Mouse (Mus musculus) forebrain, embryonic 11.5 days (tissue): Measurements from ENCODE around the gene Mia2. TPM values are rescaled to one million over a fixed set of nuclear protein-coding genes. Genes with fewer than 3 reads are reported as not detected.
A peak's percentile ranks its signal among the peaks of the same experiment; 100 is the strongest.
"Not testable (repeated sequence)": the region's sequence is repeated elsewhere in the genome, so short reads cannot be mapped to it uniquely, and the experiment has no call there.

Source experiments
- ATAC-seq: fragments of 200-750 bp; cut with Nextera tagmentation; replicated peaks from 2 replicates; pipeline ENCODE4 v1.8.0; 2017; ENCODE audit warnings: moderate TSS enrichment; ENCODE audit not compliant: low FRiP score
- DNase-seq: peaks from one replicate; pipeline ENCODE4 v3.0.0-alpha.2; 2017; ENCODE audit warnings: low spot score
- H3K27ac ChIP-seq: fragments of 300-500 bp; sonication (generic); 2 replicates; pipeline ENCODE4 v1.5.1; 2014; ENCODE audit warnings: low read depth, low read length
- H3K27me3 ChIP-seq: fragments of 300-500 bp; sonication (generic); 2 replicates; pipeline ENCODE4 v1.6.1; 2014; ENCODE audit warnings: mild to moderate bottlenecking, low read length, mixed read lengths; ENCODE audit not compliant: control insufficient read depth, insufficient read depth
- H3K36me3 ChIP-seq: fragments of 300-500 bp; sonication (generic); 2 replicates; pipeline ENCODE4 v1.6.1; 2014; ENCODE audit warnings: mild to moderate bottlenecking, low read length, moderate library complexity, mixed read lengths; ENCODE audit not compliant: control insufficient read depth, insufficient read depth
- H3K4me1 ChIP-seq: fragments of 300-500 bp; sonication (generic); replicated peaks from 2 replicates; pipeline ENCODE4 v1.6.1; 2014; ENCODE audit warnings: low read length, mixed read lengths; ENCODE audit not compliant: control insufficient read depth, insufficient read depth
- H3K4me2 ChIP-seq: fragments of 300-500 bp; sonication (generic); 2 replicates; pipeline ENCODE4 v1.6.1; 2014; ENCODE audit warnings: low read depth, mild to moderate bottlenecking, low read length, moderate library complexity, mixed read lengths; ENCODE audit not compliant: severe bottlenecking
- H3K4me3 ChIP-seq: fragments of 300-500 bp; sonication (generic); 2 replicates; pipeline ENCODE4 v1.5.1; 2014; ENCODE audit warnings: low read depth, low read length
- H3K9ac ChIP-seq: fragments of 300-500 bp; sonication (generic); 2 replicates; pipeline ENCODE4 v1.6.1; 2014; ENCODE audit warnings: low read length
- H3K9me3 ChIP-seq: fragments of 300-500 bp; sonication (generic); 2 replicates; pipeline ENCODE4 v1.6.1; 2016; ENCODE audit warnings: low read length, mixed read lengths; ENCODE audit not compliant: control insufficient read depth
- WGBS: fragments of 180-500 bp; shearing (Covaris S2); extraction: QIAGEN DNeasy Blood & Tissue Kit; methylation state at CpG from one replicate; pipeline ENCODE4 v1.1.7; 2014; 5-methylcytosine and 5-hydroxymethylcytosine counted together
- polyA plus RNA-seq: library from polyadenylated mRNA; unstranded; fragments of >200 nt; fragmentation: Nextera tagmentation; extraction: Ambion mirVana; gene quantifications from 2 replicates; pipeline ENCODE4 v1.2.1, GENCODE M21; 2014

Mia2 gene
- polyA plus RNA-seq, 1 experiment from 2014 or later, result 55.2 TPM

GRCm38 (mm10) chr12:59216176-59216575 lies 120.6 kb downstream of the Mia2 start:
- DNase-seq, result no peak
- no peak overlapping the region for H3K9ac ChIP-seq
- H3K27me3 ChIP-seq, result no peaks in the 10 kb centered on the region
- no peaks in the 10 kb centered on the region for H3K9me3 ChIP-seq
- no peak overlapping the region for H3K4me3 ChIP-seq
- no peak overlapping the region for H3K4me2 ChIP-seq
- 91% methylated on average over 4 of the region's 4 CpGs for WGBS
- H3K27ac ChIP-seq, result no peak overlapping the region
- 0 out of 2 replicates have a peak, but pooled peaks cover 2% of the 10 kb centered on the region for H3K4me1 ChIP-seq
- no peaks in the 10 kb centered on the region; the same call in 1 of the 2 replicates for H3K36me3 ChIP-seq
- ATAC-seq, result no peak

DNA sequence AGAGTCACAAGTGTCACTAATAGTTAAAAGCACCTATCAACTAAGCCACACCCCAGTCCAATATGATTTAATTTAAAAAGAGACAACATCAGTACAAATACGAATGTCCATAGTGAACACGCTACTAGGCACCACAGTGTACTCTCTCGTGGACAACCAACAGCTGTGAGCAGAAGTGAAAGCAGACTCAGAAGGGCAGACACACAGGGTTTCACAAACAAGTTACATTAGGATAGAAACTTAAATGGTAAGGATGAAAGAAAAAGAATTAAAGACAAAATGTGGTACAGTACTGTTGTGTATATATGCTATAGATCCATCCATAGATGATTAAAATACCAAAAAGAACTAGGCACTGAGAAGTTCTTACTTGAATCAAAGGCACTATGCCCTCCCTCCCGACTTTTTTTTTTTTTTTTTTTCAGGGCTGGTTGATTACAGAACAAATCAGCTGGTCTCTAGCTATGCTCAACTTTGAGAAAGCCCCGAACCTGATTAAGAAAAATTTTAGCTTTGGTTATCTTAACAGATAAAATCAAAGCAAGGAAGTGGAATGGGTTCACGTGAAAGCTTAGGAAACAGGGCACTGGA lies 121.2 kb downstream of the Mia2 start:
- no peak overlapping the region for H3K4me2 ChIP-seq

DNA sequence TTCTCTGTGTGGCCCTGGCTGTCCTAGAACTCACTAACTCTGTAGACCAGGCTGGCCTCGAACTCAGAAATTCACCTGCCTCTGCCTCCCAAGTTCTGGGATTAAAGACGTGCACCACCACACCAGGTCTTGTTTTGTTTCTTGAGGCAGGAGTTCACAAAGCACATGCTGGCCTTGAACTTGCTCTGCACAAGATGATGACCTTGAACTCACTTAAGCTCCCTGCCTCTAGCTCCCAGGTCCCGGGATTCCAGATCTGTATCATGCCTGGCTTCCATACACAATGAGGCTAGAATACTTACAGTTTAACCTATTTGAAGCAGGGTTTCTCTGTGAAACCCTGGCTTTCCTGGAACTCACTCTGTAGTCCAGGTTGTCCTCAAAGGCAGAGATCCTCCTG lies 121.7 kb downstream of the Mia2 start:
- Histone ChIP-seq H3K4me3 (no peak overlapping the region), H3K27me3 (no peaks in the 10 kb centered on the region), H3K4me2 (0 out of 2 replicates have a peak overlapping the region, but pooled peaks have one; percentile 15), H3K9me3 (no peaks in the 10 kb centered on the region), H3K36me3 (no peaks in the 10 kb centered on the region), H3K4me1 (0 out of 2 replicates have a peak, but pooled peaks cover 2% of the 10 kb centered on the region), H3K27ac (no peak overlapping the region), H3K9ac (no peak overlapping the region)
- DNase-seq (no peak), ATAC-seq (no peak)
- 84% methylated on average over 3 of the region's 3 CpGs for WGBS

More for the DNA sequence above, 121.2 kb downstream of the Mia2 start:
- H3K27me3 ChIP-seq, result no peaks in the 10 kb centered on the region
- no peaks in the 10 kb centered on the region for H3K9me3 ChIP-seq
- ATAC-seq (no peak), DNase-seq (no peak)
- H3K27ac ChIP-seq, result no peak overlapping the region
- 0 out of 2 replicates have a peak, but pooled peaks cover 2% of the 10 kb centered on the region for H3K4me1 ChIP-seq
- 84% methylated on average over 6 of the region's 6 CpGs for WGBS
- no peak overlapping the region for H3K9ac ChIP-seq
- no peak overlapping the region for H3K4me3 ChIP-seq
- no peaks in the 10 kb centered on the region for H3K36me3 ChIP-seq

- H3K4me3 ChIP-seq, result peak overlapping the region; percentile 92
- WGBS, result under 1% methylated on average over 68 of the region's 69 CpGs
- H3K27me3 ChIP-seq, result no peaks in the 10 kb centered on the region
- H3K9me3 ChIP-seq, result no peaks in the 10 kb centered on the region
- peak overlapping the region; percentile 78 for H3K4me2 ChIP-seq
- H3K9ac ChIP-seq, result peak overlapping the region; percentile 83
- ATAC-seq (peak; percentile 2; the same call in 1 of the 2 replicates), DNase-seq (peak; percentile 73)
- 0 out of 2 replicates have a peak, but pooled peaks cover 2% of the 10 kb centered on the region for H3K4me1 ChIP-seq
- peak overlapping the region; percentile 86 for H3K27ac ChIP-seq
- H3K36me3 ChIP-seq, result no peaks in the 10 kb centered on the region
Observed at GRCm38 (mm10) chr12:59218640-59219321, 123.2 kb downstream of the Mia2 start.

DNA sequence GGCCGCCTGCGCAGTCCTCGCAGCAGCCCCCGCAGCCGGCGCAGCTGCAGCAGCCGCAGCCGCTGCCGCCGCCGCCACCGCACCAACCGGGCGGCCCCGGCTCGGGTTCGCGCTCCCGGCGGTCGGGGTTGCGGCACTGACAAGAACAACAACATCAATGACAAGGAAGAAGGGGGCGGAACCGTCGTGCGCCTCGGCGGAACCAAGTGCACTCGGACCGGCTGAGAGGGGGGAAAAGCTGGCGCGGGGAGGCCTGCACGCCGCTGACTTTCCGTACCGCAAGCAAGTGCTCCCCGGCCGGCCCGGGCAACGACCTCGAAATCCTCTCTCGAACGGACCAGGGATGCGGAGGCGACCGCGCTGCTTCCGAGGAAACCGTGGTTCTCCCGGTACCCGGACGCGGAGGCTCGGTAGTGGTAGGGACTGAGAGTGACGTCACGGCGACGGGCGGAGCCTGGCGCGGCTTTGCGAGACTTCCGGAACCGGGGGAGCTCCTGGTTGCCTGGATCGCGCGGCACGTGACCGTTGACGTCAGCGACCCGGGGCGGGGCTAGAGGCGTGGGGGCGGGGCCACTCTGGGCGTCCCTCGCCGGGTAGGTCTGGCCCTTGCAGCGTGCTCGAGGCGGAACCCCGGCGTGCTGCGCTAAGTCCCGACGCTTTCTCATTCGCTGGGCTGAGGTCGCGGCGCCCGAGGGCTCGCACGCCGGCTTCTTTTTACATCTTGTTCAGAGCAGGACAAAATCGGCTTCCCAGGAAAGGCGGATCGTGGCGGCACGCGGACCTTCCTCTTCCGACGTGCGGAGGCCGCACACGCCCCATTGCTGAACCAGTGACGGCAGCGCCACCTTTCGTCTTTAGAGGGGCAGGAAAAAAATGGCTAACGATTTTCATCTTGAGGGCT lies 124.0 kb downstream of the Mia2 start, which contains the start of gene Fbxo33:
Gene Fbxo33 (minus strand): TSS at position 401 of the 901 bp plus-strand sequence.
- Histone ChIP-seq H3K4me2 (peak within 1 kb of the TSS; percentile 78), H3K36me3 (no peaks in the 10 kb centered on the region), H3K9me3 (no peaks in the 10 kb centered on the region), H3K27ac (peak within 1 kb of the TSS; percentile 86), H3K4me1 (0 out of 2 replicates have a peak, but pooled peaks cover 2% of the 10 kb centered on the region), H3K4me3 (peak within 1 kb of the TSS; percentile 92), H3K9ac (peak within 1 kb of the TSS; percentile 83), H3K27me3 (no peaks in the 10 kb centered on the region)
- under 1% methylated on average over 109 of the region's 109 CpGs for WGBS
- ATAC-seq (peak; percentile 96), DNase-seq (peak; percentile 100)

GRCm38 (mm10) chr12:59228401-59228800 lies 132.8 kb downstream of the Mia2 start:
- H3K27ac ChIP-seq, result no peak overlapping the region

DNA sequence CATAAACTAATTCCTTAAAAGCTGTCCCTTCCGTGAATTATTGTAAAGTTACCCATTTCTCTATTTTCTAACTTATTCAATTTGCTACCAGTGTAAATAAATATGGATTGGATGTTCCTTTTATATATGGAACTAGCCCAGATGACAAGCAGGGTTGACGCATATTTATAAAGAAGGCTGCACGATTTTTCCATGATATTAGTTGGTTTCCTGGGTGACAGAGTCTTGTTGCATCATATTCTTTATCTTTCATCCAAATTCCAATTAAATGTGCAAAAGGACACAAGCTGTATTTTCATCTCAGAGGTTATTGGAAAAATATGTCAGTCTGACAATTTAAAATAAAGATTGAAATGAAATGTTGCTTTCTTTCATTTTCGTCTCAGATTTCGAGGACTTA lies 142.8 kb downstream of the Mia2 start:
- Histone ChIP-seq H3K4me3 (no peak overlapping the region), H3K36me3 (no peaks in the 10 kb centered on the region), H3K27ac (no peak overlapping the region), H3K4me2 (no peak overlapping the region), H3K9ac (no peak overlapping the region), H3K4me1 (no peaks in the 10 kb centered on the region), H3K27me3 (no peaks in the 10 kb centered on the region), H3K9me3 (no peaks in the 10 kb centered on the region)
- DNase-seq (no peak), ATAC-seq (no peak)
- WGBS, result 91% methylated on average over 5 of the region's 5 CpGs

More at GRCm38 (mm10) chr12:59228401-59228800, 132.8 kb downstream of the Mia2 start:
- WGBS, result 91% methylated on average over 5 of the region's 5 CpGs
- DNase-seq (no peak), ATAC-seq (no peak)
- Histone ChIP-seq H3K9me3 (no peaks in the 10 kb centered on the region), H3K4me2 (no peak overlapping the region), H3K4me1 (no peaks in the 10 kb centered on the region), H3K9ac (no peak overlapping the region), H3K36me3 (no peaks in the 10 kb centered on the region), H3K27me3 (no peaks in the 10 kb centered on the region), H3K4me3 (no peak overlapping the region)

DNA sequence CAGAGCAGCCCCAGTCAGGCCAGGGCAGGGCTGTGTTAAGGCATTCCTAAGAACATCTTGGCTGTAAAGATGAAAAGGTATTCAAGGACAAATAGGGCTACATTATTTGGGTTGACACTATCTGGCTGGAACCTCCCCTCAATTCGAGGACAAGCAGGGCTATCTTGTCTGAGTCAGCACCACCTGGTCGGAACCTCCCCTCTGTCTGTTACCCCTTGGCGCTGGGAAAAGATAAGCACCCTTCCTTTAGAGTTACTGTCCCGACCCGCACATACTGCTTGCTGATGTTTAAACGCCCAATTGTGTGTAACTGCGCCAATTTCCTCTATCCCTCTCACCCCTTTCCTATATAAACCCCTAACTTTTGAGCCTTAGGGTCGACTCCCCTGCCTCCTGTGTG lies 145.4 kb downstream of the Mia2 start:
- H3K4me3 ChIP-seq, H3K9ac ChIP-seq, H3K4me1 ChIP-seq, DNase-seq, H3K27ac ChIP-seq, H3K4me2 ChIP-seq, ATAC-seq, H3K9me3 ChIP-seq, H3K27me3 ChIP-seq, H3K36me3 ChIP-seq: not testable (repeated sequence)
- 90% methylated on average over 8 of the region's 8 CpGs for WGBS
